Mouse (Mus musculus): ENCODE measurements around the gene Ostn.
"Not testable (repeated sequence)": the region's sequence is repeated elsewhere in the genome, so short reads cannot be mapped to it uniquely, and the experiment has no call there.

The Ostn gene

GRCm38 (mm10) chr16:27307189-27307588 lies at the start of gene Ostn:
Gene Ostn, plus strand, starts transcription at chr16:27307489.
- not testable (repeated sequence) for DNase-seq

- DNase-seq, result no peak
These were observed 38.5 kb upstream of the Ostn start for GRCm38 (mm10) chr16:27268748-27269147.

- DNase-seq, result no peak
These were observed 19.9 kb upstream of the Ostn start for GRCm38 (mm10) chr16:27287410-27287809.

DNA sequence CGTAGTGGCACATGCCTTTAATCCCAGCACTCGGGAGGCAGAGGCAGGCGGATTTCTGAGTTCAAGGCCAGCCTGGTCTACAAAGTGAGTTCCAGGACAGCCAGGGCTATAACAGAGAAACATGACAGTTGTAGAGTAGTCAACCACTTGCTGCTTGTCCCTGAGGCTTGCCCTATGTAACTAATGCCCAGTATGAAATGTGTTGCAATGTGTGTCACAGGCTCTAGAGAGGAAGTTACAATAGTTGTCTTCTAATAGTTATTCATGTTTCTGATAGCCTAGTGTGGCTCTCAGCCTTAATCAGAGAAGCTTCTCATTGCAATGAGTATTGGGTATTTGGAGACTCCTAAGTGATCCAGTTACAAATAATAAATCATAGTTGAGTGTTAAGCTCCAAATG lies 10.8 kb upstream of the Ostn start:
- no peak for DNase-seq

DNA sequence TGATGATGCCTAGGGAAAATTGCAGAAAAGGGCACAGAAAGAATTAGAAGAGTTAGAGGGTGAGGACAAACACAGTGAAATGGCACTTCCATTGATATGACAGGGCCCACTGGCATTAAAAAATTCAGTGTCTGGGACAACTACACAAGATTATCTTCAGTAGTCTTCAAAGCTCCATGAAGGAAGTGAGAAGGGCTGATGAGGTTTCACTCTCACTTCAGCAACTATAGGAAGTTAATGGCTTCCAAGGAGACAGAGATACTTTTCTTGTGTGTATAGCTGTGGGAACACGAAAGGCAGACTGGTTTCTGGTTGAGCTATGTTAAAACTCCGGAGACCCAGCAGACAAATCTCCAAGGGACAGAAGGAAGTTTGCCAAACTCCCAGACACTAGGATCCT lies 10.4 kb upstream of the Ostn start:
- no peak for DNase-seq

DNA sequence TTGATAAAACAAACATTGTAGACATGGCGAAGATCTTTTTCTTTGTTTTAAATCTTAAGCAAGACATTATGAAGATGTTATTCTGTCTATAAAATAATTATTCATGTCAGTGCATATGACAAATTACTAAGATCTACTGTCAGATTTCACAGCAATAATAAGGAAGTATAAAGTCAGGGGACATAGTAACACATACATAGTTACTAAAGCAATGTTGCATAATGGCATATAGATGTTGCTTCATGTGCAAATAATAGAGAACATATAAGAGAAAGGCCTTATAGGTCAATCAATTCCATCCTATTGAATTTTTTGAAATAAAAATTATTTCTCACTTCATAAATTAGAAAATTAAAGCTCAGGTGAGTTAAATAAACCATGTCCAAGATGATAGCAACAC lies 11.8 kb downstream of the Ostn start:
- DNase-seq, result no peak

- no peak for DNase-seq
These were observed 14.8 kb downstream of the Ostn start for GRCm38 (mm10) chr16:27322047-27322446.

DNA sequence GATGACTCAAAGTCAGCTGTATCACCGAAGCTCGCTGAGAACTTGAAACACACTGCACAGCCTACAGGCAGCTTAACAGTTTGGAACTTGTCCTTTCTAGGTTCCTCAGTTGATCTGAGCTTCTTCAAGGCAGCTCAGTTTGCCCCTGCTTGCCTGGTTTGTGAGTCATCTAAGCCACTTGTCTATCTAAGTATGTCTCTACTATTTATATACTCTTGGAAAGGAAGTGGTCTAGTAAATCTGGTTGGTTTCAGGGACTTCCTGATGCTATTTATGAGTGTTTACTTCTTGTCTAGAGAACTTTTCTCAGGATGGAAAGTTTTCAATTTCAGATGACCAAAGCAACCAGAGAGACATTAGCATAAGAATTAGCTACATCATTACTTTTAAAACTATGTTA lies 19.2 kb downstream of the Ostn start:
- no peak for DNase-seq

DNA sequence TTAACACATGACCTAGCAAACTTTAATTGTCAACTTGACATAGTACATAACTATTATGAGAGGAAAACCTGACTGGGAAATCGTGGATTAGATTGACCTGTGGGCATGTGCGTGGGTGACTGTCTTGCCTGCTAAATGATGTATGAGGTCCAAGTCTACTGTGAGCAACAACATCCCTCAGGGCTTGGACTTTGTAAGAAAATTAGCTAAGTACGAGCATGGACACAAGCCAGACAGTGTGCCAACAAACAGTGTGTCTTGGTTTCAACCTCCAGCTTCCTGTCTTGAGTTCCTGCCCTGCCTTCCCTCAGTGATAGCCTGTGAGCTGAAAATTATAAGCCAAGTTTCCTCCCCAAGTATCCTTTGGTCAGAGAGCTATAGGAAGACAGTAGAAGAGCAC lies 40.2 kb downstream of the Ostn start:
- peak; percentile 67 for DNase-seq

- DNase-seq, result no peak
These were observed 41.1 kb downstream of the Ostn start for GRCm38 (mm10) chr16:27348359-27348758.

GRCm38 (mm10) chr16:27349235-27349634 lies 41.9 kb downstream of the Ostn start:
- no peak for DNase-seq

GRCm38 (mm10) chr16:27349878-27350532 lies 42.7 kb downstream of the Ostn start:
- DNase-seq, result no peak

- no peak for DNase-seq
These were observed 47.2 kb downstream of the Ostn start for GRCm38 (mm10) chr16:27354464-27354863.

GRCm38 (mm10) chr16:27360059-27360458 lies 52.8 kb downstream of the Ostn start:
- DNase-seq, result no peak

DNA sequence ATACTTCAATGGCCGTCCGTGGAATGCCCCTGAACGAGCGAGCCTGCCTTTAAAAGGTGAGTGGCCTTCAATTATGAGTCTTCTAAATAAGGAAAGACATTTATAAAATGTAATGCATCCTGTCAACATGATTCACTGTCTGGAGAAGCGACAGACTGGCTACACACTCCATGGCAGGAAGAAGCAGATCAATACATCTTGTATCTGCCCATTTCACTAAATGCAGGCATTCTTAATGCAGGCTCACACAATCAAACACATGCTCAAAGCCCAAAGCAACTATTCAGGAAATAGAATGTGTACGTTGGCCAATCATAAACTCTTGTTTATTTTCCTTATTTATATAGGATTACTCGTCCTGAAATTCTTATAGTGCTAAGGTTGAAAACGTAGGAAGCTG lies 62.9 kb downstream of the Ostn start, which contains the start of gene Uts2b:
Gene Uts2b (minus strand): TSS at position 49 of the 400 bp plus-strand sequence.
- DNase-seq, result no peak

DNA sequence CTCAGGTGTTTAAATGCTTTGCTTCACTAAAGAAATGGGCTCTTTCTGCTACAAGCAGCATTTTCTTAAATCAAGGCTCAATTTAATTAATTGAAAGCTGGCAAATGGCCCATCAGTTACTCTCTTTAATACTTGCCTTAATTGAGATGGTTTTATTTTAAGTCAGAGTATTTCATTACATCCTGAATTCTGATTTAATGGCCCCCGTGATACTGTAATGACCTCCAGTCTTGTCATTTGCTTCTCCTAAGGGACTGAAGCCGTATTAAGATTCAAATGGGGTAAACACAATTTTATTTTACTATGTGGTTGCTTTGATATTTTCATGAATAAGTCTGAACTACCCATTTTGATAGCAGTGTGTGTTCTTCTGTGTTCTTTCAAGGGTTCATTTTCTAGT lies 63.4 kb downstream of the Ostn start:
- no peak for DNase-seq

GRCm38 (mm10) chr16:27374139-27374538 lies 66.8 kb downstream of the Ostn start:
- no peak for DNase-seq

DNA sequence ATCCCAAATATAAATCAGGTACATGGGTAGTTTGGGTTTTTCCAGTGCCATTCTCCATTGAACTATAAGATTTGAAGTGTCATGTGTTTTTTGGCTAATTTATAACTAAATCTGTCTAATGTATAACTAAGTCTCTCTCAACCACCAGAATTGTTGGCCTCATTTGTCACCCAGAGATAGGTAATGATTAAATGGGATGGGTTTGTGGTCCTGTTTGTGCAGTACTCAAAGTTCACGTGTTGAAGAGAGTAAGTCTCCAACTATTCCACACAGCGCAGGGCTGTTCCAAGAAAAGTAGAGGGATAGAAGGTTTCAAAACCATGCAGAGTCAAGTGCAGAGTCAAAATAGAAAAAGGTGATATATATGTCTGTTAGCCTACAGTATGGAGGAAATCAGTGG lies 68.0 kb downstream of the Ostn start:
- peak; percentile 88 for DNase-seq

DNA sequence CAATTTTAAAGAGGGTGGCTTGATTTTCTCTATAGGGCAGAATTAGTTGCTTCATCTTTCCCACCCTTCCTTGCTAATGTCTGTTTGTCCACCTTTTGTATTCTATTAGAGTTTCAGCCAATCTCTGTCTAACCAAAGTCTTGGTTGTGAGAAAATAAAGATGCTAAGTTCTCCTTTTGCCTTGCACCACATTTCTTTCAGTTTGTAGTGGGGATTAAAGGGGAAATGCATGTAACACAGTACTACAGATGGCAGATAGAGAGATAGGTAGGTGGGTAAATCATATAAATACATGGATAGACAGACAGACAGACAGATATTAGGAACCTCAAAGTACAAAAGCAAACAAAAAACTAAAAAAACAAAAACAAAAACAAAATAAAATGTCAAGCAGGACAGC lies 69.3 kb downstream of the Ostn start:
- no peak for DNase-seq

DNA sequence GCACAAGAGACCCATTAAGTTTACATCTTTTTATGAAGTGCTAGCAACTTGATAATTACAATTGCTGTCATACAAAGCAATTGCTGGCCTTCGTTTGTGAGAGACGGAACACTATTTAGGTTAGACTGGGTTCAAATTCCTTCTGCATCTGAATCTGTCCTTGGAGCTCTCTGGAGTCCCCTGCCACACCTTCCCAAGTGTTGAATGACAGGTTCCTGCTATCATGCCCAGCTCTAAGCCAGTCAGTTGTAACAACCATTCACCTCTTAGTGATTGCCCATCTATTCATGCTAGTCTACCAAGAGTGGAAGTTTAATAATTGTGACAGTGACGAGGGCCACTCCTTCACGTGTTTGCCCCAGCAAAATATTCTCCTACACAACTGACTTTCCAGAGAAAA lies 74.9 kb downstream of the Ostn start:
- DNase-seq, result no peak

- DNase-seq, result no peak
These were observed 77.8 kb downstream of the Ostn start for GRCm38 (mm10) chr16:27384893-27385603.

DNA sequence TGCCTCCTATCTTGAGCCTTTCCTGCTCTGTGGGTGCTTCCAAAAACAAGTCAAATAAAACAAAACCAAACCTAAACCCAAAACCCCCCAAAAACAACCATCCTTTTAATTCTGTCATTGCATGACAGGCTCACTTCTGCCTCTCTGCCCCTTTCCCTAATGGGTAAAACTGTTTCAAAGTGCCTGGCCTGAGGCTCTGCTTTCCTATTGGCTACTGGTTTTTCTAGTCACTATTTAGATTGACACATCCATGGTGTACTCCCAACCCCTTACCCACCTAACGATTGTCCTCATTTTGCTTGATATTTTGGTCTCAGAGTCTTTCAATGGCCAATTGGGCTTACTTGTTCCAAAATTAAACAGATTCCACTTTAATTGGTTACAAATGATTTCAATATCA lies 78.4 kb downstream of the Ostn start:
- DNase-seq, result no peak

- DNase-seq, result no peak
These were observed 79.6 kb downstream of the Ostn start for GRCm38 (mm10) chr16:27386850-27387407.
